Mouse (Mus musculus): ENCODE data around the gene Lpar5.

Gene Lpar5

DNA sequence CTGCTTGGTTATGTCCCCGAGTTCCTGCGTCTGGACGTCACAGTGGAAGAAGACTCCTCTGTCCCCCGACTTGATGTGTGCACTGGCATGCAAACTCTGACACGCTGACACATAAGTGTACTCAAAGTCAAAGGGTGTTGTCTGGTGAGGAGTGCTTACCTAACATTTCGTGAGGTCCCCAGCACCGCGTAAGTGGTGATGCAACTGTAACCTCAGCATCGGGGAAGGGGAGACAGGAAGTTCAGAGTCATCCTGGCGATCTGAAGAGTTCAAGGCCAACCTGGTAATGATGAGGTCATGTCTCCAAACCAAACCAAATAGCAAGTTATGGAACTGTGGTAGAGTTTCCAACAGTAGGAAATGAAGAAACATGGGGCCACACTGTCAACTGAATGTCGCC lies 44.8 kb downstream of the Lpar5 start:
- in situ Hi-C loops (cut with MboI) = no loop called here

DNA sequence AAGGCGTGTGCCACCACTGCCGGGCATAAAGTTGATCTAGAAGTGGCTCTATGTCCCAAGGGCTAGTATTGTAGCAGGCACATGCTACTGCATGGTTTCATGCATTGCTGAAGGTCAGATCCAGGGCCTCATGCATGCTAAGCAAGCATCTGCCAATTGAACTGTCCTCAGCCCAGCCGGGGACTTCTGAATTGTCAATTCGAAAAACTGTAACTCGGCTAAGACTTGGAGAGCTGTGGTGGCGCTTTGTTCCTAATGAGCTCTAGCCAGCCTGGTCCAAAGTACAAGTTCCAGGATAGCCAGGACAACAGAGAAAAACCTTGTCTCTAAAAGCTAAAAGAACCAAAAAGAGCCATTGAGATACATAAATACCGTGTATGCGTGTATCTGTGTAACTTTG lies 51.7 kb downstream of the Lpar5 start:
- in situ Hi-C loops (cut with MboI) = no loop called here

DNA sequence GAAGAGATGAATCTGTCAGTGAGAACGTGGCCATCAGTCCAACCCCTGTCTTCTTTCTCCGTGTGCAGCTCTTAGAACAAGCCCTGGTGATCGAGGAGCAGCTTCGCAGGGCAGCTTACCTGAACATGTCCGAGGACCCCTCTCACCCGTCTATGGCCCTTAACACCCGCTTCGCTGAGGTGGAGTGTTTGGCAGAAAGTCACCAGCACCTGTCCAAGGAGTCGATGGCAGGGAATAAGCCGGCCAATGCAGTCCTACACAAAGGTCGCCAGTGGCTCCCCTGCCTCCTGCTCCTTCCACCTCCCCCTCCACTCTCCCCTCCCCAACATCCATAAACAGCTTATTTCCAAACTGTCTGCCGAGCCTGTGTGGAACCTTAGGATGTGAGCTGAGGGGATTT lies 61.0 kb downstream of the Lpar5 start:
- in situ Hi-C loops (cut with MboI) = no loop called here

DNA sequence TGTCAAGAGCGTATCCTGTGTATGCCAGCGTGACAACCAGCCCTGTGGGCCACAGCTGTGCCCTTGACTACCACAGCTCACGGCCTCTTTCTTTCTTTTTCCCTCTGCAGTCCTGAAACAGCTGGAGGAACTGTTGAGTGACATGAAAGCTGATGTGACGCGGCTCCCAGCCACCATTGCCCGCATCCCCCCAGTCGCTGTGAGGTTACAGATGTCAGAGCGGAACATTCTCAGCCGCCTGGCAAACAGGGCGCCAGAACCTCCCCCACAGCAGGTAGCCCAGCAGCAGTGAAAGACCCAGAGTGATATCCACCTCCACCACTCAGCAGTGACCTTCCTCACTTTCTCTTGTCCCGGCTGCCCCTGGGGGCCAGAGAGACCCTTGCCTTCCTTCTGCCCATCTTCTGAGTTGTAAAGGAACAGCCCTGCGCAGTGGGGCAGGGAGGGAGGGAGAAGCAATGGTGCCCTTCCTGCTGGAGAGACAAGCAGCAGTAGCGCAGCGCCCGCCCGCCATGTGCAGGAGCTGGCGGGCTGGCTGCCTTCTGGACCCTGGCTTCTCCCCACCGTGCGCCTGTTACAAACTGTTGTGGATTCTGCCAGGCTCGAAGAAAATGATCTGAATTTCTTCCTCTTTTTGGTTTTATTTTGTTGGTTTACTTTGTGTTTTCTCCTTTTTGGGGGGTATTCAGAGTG lies 62.1 kb downstream of the Lpar5 start:
- in situ Hi-C loops (cut with MboI) = no loop called here

DNA sequence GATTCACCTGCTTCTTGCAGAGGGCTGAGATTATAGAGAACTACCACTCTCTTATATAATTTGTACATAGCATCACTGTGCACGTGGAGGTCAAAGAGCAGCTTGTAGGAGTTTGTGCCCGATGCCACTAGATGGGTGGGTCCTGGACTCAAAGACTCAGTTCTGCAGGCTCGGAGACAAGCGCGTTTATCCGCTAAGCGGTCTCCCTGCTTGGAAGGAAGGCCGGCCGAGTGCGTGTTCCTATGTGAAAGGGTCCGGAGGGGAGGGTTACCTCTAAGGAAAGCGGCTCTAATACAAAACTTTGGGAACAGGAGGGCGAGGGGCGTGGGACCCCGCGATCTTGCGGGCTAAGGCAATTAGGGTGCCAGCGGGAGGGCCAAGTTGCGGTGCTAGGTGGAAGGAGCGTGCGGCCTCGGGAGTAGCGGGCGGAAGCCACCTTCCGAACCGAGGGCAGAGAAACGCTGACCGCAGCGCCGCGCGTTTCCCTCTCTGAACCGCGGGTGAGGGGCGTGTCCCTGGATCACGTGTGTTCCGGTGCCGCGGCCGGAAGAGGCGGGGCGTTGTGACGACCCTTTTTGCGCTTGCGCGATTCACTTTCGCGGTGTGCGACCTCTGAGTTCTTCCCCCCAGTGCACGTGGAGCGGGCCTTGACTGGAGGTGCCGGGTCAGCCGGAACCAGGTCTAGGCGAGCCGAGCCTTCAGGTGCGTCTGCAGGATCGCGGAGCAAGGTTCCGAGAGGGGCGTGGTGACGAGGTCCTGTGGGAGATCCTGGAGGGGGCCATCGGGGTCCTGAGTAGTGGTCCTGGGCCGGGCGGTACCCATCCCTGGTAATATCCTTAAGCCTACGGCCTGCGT lies 63.8 kb downstream of the Lpar5 start, which contains the start of gene Nop2:
Gene Nop2, plus strand, starts transcription at position 608 of the 855 bp plus-strand sequence.
- in situ Hi-C loops (cut with MboI) = no loop called here

Measured in mature B cell (primary cell).